Mouse (Mus musculus) heart, adult 8-10 months (tissue): ENCODE data around the gene Gm17657. TPM values are rescaled to one million over a fixed set of nuclear protein-coding genes. Genes with fewer than 3 reads are reported as not detected.
A peak's percentile ranks its signal among the peaks of the same experiment; 100 is the strongest.

Experiments
- DNase-seq: peaks from one replicate; pipeline ENCODE4 v3.0.0; 2022; ENCODE audit warnings: low spot score
- total RNA-seq, 4 experiments: library from RNA; stranded (reverse); gene quantifications; 2 replicates each; pipeline ENCODE4 v1.2.4; 2022

The Gm17657 gene
- total RNA-seq = not detected

- DNase-seq = peak; percentile 88
Observed at GRCm38 (mm10) chr17:29549543-29550428, at the start of gene Gm17657, which contains the start of gene Tbc1d22b. TSS of gene Gm17657 (minus strand) at chr17:29549638. TSS of gene Tbc1d22b (plus strand) at chr17:29549785.

GRCm38 (mm10) chr17:29599051-29599450 is 49.6 kb upstream of the Gm17657 start:
- DNase-seq = no peak

GRCm38 (mm10) chr17:29596771-29597132 is 47.3 kb upstream of the Gm17657 start:
- no peak for DNase-seq

- DNase-seq = no peak
Observed at GRCm38 (mm10) chr17:29595891-29596770, 46.7 kb upstream of the Gm17657 start.

GRCm38 (mm10) chr17:29589221-29589898 is 39.9 kb upstream of the Gm17657 start:
- no peak for DNase-seq

- DNase-seq = no peak
Observed at GRCm38 (mm10) chr17:29586921-29587320, 37.5 kb upstream of the Gm17657 start.

- DNase-seq = no peak
Observed at GRCm38 (mm10) chr17:29585446-29585845, 36.0 kb upstream of the Gm17657 start.

- no peak for DNase-seq
Observed at GRCm38 (mm10) chr17:29584737-29585136, 35.3 kb upstream of the Gm17657 start.

- no peak for DNase-seq
Observed at GRCm38 (mm10) chr17:29584306-29584705, 34.9 kb upstream of the Gm17657 start.

GRCm38 (mm10) chr17:29583569-29583968 is 34.1 kb upstream of the Gm17657 start:
- no peak for DNase-seq

- no peak for DNase-seq
Observed at GRCm38 (mm10) chr17:29579579-29580126, 30.2 kb upstream of the Gm17657 start.

- DNase-seq = no peak
Observed at GRCm38 (mm10) chr17:29569831-29570230, 20.4 kb upstream of the Gm17657 start.

- no peak for DNase-seq
Observed at GRCm38 (mm10) chr17:29568435-29568834, 19.0 kb upstream of the Gm17657 start.

- no peak for DNase-seq
Observed at GRCm38 (mm10) chr17:29565521-29565920, 16.1 kb upstream of the Gm17657 start.

GRCm38 (mm10) chr17:29558476-29558875 is 9.0 kb upstream of the Gm17657 start:
- no peak for DNase-seq

GRCm38 (mm10) chr17:29556893-29557292 is 7.5 kb upstream of the Gm17657 start:
- DNase-seq = no peak

GRCm38 (mm10) chr17:29556456-29556855 is 7.0 kb upstream of the Gm17657 start:
- DNase-seq = no peak

GRCm38 (mm10) chr17:29554176-29554575 is 4.7 kb upstream of the Gm17657 start:
- no peak for DNase-seq

- DNase-seq = no peak
Observed at GRCm38 (mm10) chr17:29552162-29552732, 2.8 kb upstream of the Gm17657 start, which contains the start of gene Tmem217. TSS of gene Tmem217 (minus strand) at chr17:29552385.

- DNase-seq = no peak
Observed at GRCm38 (mm10) chr17:29551019-29551418, 1.6 kb upstream of the Gm17657 start.

- no peak for DNase-seq
Observed at GRCm38 (mm10) chr17:29548994-29549393, 444 bp downstream of the Gm17657 start.
